Mouse (Mus musculus) mesoderm, embryonic 11.5 days (tissue): ENCODE results near the gene Mrpl45.

Source experiments
- DNase-seq: peaks from one replicate; pipeline ENCODE4 v3.0.0-alpha.2; 2012; ENCODE audit warnings: low read depth, low spot score

Gene Mrpl45

GRCm38 (mm10) chr11:97333044-97333443, 17.5 kb downstream of the Mrpl45 start:
- no peak for DNase-seq

GRCm38 (mm10) chr11:97333896-97334295, 18.4 kb downstream of the Mrpl45 start:
- DNase-seq, result no peak

GRCm38 (mm10) chr11:97334400-97334799, 18.9 kb downstream of the Mrpl45 start:
- no peak for DNase-seq

DNA sequence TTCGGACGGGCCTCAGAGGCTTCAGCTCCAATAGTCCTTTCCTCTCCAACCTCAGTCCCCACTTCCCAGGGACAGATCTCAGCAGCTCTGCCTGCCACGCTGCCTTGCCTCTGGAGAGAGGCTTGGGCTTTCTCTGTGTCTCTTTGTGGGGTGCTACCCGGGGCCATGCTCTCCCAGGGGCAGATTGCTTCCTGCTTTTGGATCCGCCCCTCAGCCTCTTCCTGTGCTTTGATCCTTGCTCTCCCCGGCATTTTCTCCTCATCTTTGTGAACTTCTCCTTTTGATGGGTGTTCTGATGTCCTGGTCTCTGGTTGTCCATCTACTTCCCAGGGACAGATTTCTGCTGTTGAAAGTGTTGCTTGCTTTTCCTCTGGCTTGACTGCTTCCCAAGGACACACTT, 20.7 kb downstream of the Mrpl45 start:
- no peak for DNase-seq

DNA sequence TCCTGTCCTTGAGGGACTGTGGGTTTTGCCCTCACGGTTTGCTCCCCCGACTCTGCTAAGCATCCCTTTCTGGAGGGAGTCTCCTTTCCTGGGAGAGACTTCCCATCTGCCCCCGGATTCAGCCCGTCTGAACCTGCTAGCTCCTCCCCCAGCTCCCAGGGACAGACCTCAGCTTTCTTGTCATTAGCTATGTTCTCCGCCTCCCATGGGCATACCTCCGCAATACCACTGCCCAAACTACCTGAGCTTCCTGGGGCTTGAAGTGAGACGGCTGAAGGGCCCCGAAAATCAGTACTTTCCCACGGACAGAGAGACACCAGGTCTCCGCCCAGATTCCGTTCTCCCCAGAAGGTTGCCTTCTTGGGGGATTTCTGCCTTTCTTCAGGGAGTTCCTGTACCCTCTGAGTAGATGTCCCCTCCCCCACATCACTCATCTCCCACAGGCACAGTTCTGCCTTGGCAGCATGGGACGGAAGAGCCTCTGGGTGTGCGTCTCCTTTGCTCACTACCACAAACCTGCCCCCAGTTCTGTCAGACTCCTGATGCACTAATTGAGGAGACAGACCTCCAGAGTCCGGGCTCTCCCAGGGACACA, 21.3 kb downstream of the Mrpl45 start:
- DNase-seq, result no peak

GRCm38 (mm10) chr11:97337363-97337762, 21.8 kb downstream of the Mrpl45 start:
- DNase-seq, result no peak

- DNase-seq, result no peak
Observed at GRCm38 (mm10) chr11:97338302-97338976, 22.9 kb downstream of the Mrpl45 start.

DNA sequence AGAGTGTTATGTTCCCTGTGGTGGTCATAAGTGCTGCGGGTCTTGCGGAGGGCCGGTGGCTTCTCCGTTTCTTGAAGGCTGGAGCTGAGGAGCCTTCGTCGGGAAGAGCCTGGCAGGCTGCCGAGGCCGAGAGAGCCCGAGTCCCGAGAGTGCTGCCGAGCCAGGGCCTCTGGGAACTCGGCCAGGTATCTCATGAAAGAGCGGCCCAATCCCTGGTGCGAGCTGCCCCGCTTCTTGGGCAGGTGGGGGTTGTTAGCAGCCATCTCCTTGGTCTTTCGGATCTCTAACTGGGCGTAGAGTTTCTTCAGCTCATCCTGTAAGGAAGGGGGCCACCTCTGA, 23.4 kb downstream of the Mrpl45 start:
- DNase-seq, result no peak

DNA sequence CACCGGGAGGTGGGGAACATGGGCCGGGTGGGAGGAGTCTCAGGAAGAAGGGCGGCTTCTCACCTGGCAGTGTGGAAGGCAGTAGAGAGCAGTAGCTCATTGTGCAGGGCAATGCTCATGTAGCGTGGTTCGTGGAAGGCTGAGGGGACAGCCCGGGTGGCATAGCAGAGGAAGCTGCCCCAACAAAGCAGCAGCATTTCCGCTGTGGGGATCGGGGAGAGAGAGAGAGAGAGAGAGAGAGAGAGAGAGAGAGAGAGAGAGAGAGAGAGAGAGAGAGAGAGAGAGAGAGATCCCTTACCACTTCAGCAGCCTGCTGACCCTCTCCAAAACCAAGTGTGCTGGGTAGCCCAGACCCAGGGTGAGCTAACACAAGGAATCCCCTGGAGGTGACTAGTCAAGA, 27.7 kb downstream of the Mrpl45 start:
- no peak for DNase-seq

DNA sequence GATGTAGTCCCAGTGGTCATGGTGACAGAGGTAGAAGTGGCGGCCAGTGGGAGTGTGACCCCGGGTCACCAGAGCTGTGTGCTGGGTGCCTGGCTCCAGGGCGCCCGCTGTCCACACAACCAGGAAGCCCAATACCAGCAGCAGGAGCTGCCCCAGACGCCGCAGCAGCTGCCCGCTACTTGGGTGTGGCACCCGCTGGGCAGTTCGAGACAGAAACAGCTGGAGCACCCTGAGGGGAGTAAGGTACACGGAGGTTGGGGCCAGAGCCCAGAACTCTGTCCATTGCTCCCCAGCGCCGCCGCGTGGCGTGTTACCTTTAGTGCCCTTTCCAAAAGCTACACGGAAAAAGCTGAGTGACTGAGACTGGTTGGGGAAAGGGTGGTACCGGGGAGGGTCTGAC, 28.1 kb downstream of the Mrpl45 start:
- peak; percentile 59 for DNase-seq

DNA sequence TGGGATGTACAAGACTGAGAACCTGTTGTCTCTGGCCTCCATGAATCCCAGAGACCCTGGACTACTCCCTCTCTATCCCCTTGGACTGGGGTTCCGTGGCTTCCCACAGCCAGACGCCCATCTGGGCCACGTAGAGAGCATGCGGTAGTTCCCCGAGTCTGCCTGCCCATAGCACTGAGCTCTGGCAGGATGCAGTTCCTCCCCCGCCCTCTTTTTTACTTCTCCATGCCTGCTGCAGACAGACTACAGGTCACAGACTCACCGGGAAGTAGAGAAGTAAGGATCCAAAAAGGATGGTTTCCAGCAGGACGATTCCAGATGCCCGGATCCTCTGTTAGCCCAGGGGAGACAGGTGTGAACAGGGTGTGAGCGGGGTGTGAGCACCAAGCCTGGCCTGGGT, 29.9 kb downstream of the Mrpl45 start:
- no peak for DNase-seq

DNA sequence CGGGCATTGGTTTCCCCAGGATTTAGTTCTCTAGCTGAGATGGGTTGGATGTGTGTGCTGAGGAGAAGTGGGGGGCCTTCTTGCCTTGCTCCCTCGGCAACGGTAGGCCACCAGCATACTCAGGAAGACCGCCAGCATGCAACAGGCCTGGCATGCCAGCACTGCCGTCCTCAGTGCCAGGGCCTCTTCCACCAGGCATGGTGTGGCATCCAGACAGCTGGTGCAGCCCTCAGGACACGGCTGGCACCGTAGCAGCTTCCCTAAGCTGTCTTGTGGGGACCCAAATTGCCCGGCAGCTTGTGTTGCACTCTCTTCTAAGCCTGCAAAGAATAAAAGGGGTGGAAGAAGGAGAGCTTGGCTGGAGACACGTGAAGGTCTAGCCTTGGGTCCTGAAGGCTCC, 30.9 kb downstream of the Mrpl45 start:
- DNase-seq, result no peak

GRCm38 (mm10) chr11:97347291-97347690, 31.8 kb downstream of the Mrpl45 start:
- DNase-seq, result no peak

DNA sequence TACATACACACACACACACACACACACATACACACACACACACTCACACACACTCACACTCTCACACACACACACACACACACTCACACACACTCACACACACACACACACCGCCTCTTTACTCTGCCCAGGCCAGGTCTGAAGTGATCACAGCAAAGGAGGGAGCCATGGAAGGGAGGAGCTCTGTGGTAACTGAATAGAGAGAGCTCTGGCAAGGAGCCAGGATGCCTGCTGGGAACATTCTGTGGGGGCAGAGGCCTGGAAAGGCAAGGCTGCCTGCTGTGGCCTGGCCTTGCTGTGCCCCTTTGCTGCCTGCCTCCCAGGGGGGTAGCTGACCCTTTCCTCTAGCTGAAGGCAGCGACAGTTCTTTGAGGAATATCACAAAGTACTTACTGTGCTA, 34.5 kb downstream of the Mrpl45 start:
- peak; percentile 84 for DNase-seq

- DNase-seq, result no peak
Observed at GRCm38 (mm10) chr11:97352027-97352684, 36.6 kb downstream of the Mrpl45 start, which contains the start of gene Gpr179. Gene Gpr179 (minus strand): TSS chr11:97352077.

DNA sequence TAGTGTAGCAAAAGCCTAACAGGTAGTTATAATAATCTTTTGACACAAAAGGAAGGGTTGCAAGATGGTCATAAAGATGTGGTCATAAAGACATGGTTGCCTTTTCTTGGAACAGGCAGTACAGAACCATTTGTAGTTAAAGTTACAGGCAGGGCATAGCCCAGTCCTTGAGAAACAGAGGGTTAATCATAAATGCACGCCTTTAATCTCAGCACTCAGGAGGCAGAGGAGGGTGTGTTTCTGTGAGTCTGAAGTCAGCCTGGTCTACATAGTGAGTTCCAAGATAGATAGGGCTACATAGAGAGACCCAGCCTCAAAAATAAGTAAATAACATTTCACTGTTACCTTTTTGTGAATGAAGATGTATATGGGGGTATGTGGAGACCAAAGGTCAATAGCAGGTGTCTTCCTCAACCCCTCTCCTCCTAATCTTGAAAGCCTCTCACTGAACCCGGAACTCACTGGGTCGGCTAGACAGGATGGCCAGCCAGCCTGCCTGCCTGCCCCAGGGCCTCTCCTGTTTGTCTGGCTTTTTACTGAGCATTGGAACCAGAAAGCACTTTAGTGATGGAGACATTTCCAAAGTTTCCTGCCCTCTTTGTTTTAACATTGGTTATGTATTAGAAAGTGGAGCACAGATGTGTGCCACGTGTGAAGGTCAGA, 37.5 kb downstream of the Mrpl45 start:
- DNase-seq, result no peak

DNA sequence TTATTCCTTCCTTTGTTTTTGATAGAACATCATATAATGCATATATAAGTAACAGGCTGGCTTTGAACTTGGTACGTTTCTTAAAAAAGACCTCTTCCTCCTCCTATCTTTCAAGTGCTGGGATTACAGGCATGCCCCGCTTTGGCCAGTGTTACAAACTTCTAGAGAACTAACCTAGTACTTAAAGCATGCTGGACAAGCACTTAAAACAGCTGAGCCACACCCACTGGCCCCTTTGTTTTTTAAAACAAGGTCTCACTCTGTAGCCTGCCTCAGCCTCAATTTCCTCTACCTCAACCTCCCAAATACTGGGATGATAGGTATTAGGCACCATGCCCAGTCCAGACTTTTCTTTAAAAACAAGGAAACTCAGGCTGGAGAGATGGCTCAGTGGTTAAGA, 39.1 kb downstream of the Mrpl45 start:
- DNase-seq, result no peak

GRCm38 (mm10) chr11:97355247-97355646, 39.7 kb downstream of the Mrpl45 start:
- no peak for DNase-seq

GRCm38 (mm10) chr11:97357663-97358062, 42.1 kb downstream of the Mrpl45 start:
- DNase-seq, result peak; percentile 82

GRCm38 (mm10) chr11:97361948-97362648, 46.6 kb downstream of the Mrpl45 start, which contains the start of gene Socs7:
Gene Socs7 (plus strand): TSS chr11:97362551.
- peak; percentile 94 for DNase-seq

- peak; percentile 25 for DNase-seq
Observed at GRCm38 (mm10) chr11:97362649-97362942, 47.1 kb downstream of the Mrpl45 start.
